Mouse (Mus musculus): Measurements from ENCODE around the gene Ccdc13. TPM values are rescaled to one million over a fixed set of nuclear protein-coding genes. Genes with fewer than 3 reads are reported as not detected.

The Ccdc13 gene
- polyA plus RNA-seq, 1 experiment from 2014 or later: 4.2 TPM

- Histone ChIP-seq H3K4me3 (replicated peaks; ENCODE audit: low read length) (no peak overlapping the region), H3K9ac (replicated peaks; ENCODE audit: low read depth, low read length) (no peak overlapping the region), H3K4me1 (replicated peaks; ENCODE audit: control insufficient read depth, insufficient read depth, low read length) (no peaks in the 10 kb centered on the region), H3K9me3 (ENCODE audit: control insufficient read depth, low read length) (no peaks in the 10 kb centered on the region), H3K36me3 (ENCODE audit: control insufficient read depth, insufficient read depth) (no peaks in the 10 kb centered on the region), H3K27me3 (replicated peaks; ENCODE audit: control insufficient read depth, insufficient read depth, low read length) (no peaks in the 10 kb centered on the region), H3K27ac (ENCODE audit: low read length) (no peak overlapping the region), H3K4me2 (ENCODE audit: low read length) (no peak overlapping the region)
- 0 out of 2 replicates have a peak, but pooled peaks have one; percentile 44 for ATAC-seq
- 86% methylated on average over 6 of the region's 6 CpGs for WGBS
These were observed 8.9 kb downstream of the Ccdc13 start for GRCm38 (mm10) chr9:121830243-121830955.

DNA sequence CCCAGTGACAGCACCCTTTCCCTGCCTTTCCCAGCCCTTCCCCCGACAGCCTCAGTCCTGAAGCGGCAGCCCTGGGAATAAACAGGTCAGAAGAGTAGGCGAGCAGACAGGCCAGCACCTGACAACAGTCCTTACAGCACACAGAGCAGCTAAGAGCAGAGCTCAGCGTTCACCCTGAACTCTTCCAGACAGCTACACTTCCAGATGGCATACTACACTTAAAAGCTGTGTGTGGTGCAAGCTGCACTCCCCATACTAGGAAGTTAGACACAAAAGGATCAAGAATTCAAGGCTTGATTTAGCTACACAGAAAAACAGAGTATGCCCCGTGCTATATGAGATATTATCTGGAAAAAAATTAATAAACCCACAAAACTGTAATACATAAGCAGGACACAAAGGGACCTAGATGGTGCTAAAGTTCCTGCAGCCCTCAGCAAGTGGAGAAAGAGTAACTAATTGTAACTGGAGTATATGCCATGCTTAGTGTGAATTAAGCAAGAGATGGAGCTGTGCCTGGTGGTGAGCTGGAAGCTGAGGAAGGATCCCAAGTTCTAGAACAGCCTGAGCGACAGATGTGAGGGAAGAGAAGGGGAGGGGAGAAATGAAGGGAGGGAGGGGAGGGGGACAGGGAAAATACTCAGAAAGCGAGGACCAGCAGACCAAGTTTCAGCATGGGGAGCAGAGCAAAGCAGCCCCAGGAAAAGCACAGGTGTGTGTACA lies 9.8 kb downstream of the Ccdc13 start:
- no peak for ATAC-seq
- Histone ChIP-seq H3K4me2 (ENCODE audit: low read length) (no peak overlapping the region), H3K36me3 (ENCODE audit: control insufficient read depth, insufficient read depth) (no peaks in the 10 kb centered on the region), H3K27ac (ENCODE audit: low read length) (no peak overlapping the region), H3K9me3 (ENCODE audit: control insufficient read depth, low read length) (no peaks in the 10 kb centered on the region), H3K4me3 (replicated peaks; ENCODE audit: low read length) (no peak overlapping the region), H3K4me1 (replicated peaks; ENCODE audit: control insufficient read depth, insufficient read depth, low read length) (no peaks in the 10 kb centered on the region), H3K9ac (replicated peaks; ENCODE audit: low read depth, low read length) (no peak overlapping the region), H3K27me3 (replicated peaks; ENCODE audit: control insufficient read depth, insufficient read depth, low read length) (no peaks in the 10 kb centered on the region)
- 67% methylated on average over 7 of the region's 7 CpGs for WGBS

DNA sequence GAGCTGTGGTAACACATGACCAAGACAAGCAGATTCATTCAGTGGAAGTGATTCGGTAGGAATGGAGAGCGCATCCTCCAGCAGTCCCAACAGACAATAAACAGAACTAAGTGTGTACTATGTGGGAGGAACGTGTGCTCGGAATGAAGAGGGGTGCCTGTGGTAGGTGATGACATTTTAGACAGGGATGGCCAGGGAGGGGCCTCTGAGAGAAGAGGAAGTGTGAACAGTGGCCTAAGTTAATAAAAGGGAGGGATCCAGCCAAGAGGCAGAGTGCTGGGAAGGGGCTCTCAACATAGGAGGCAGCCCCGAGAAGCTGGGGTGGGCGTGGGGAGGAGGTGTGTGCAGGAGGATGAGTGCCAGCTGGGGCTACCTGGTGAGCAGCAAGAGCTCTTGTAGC lies 10.9 kb downstream of the Ccdc13 start:
- peaks cover 7% of the 10 kb centered on the region for H3K4me1 ChIP-seq (replicated peaks; ENCODE audit: control insufficient read depth, insufficient read depth, low read length)
- 87% methylated on average over 6 of the region's 6 CpGs for WGBS
- H3K4me2 ChIP-seq (ENCODE audit: low read length): no peak overlapping the region
- H3K27me3 ChIP-seq (replicated peaks; ENCODE audit: control insufficient read depth, insufficient read depth, low read length): no peaks in the 10 kb centered on the region
- no peaks in the 10 kb centered on the region for H3K9me3 ChIP-seq (ENCODE audit: control insufficient read depth, low read length)
- H3K4me3 ChIP-seq (replicated peaks; ENCODE audit: low read length): no peak overlapping the region
- H3K36me3 ChIP-seq (ENCODE audit: control insufficient read depth, insufficient read depth): no peaks in the 10 kb centered on the region
- no peak overlapping the region for H3K27ac ChIP-seq (ENCODE audit: low read length)
- no peak overlapping the region for H3K9ac ChIP-seq (replicated peaks; ENCODE audit: low read depth, low read length)
- ATAC-seq: no peak

DNA sequence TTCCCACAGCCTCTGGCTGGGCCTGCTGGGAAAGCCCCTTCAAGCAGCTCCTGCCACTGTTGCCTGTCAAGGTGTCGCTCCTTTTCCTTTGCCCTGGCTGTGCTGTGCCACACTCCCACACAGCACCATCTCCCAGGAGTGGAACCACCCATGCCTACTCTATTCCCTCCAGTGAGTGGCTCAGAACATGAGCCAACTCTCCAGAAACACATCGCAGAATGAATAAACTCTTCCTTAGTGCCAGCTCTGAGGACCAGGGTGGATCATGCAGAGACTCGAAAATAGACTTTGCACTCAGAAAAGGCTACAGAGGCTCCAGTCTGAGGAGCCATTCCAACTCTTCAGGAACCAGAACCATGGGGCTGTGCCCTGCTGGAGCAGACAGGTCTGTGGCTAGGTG lies 12.9 kb downstream of the Ccdc13 start:
- H3K9me3 ChIP-seq (ENCODE audit: control insufficient read depth, low read length): no peaks in the 10 kb centered on the region
- no peaks in the 10 kb centered on the region for H3K27me3 ChIP-seq (replicated peaks; ENCODE audit: control insufficient read depth, insufficient read depth, low read length)
- 92% methylated on average over 3 of the region's 3 CpGs for WGBS
- H3K4me2 ChIP-seq (ENCODE audit: low read length): no peak overlapping the region
- no peaks in the 10 kb centered on the region for H3K36me3 ChIP-seq (ENCODE audit: control insufficient read depth, insufficient read depth)
- H3K27ac ChIP-seq (ENCODE audit: low read length): no peak overlapping the region
- ATAC-seq: no peak
- peaks cover 17% of the 10 kb centered on the region for H3K4me1 ChIP-seq (replicated peaks; ENCODE audit: control insufficient read depth, insufficient read depth, low read length)
- no peak overlapping the region for H3K4me3 ChIP-seq (replicated peaks; ENCODE audit: low read length)
- H3K9ac ChIP-seq (replicated peaks; ENCODE audit: low read depth, low read length): no peak overlapping the region

- ATAC-seq: peak; percentile 37; the same call in 1 of the 2 replicates
- Histone ChIP-seq H3K27ac (ENCODE audit: low read length) (no peak overlapping the region), H3K4me3 (replicated peaks; ENCODE audit: low read length) (no peak overlapping the region)
These were observed 15.3 kb downstream of the Ccdc13 start for GRCm38 (mm10) chr9:121823991-121824390.

GRCm38 (mm10) chr9:121823051-121823450 lies 16.2 kb downstream of the Ccdc13 start:
- Histone ChIP-seq H3K9me3 (ENCODE audit: control insufficient read depth, low read length) (no peaks in the 10 kb centered on the region), H3K27ac (ENCODE audit: low read length) (peak overlapping the region; percentile 81), H3K4me3 (replicated peaks; ENCODE audit: low read length) (no peak overlapping the region), H3K9ac (replicated peaks; ENCODE audit: low read depth, low read length) (no peak overlapping the region), H3K4me1 (replicated peaks; ENCODE audit: control insufficient read depth, insufficient read depth, low read length) (peaks cover 27% of the 10 kb centered on the region), H3K36me3 (ENCODE audit: control insufficient read depth, insufficient read depth) (no peaks in the 10 kb centered on the region), H3K4me2 (ENCODE audit: low read length) (no peak overlapping the region), H3K27me3 (replicated peaks; ENCODE audit: control insufficient read depth, insufficient read depth, low read length) (no peaks in the 10 kb centered on the region)
- no peak for ATAC-seq
- 91% methylated on average over 1 of the region's 1 CpGs for WGBS

More at GRCm38 (mm10) chr9:121823991-121824390, 15.3 kb downstream of the Ccdc13 start:
- H3K9me3 ChIP-seq (ENCODE audit: control insufficient read depth, low read length): no peaks in the 10 kb centered on the region
- H3K9ac ChIP-seq (replicated peaks; ENCODE audit: low read depth, low read length): no peak overlapping the region
- no peak overlapping the region for H3K4me2 ChIP-seq (ENCODE audit: low read length)
- H3K36me3 ChIP-seq (ENCODE audit: control insufficient read depth, insufficient read depth): no peaks in the 10 kb centered on the region
- WGBS: 38% methylated on average over 7 of the region's 7 CpGs
- no peaks in the 10 kb centered on the region for H3K27me3 ChIP-seq (replicated peaks; ENCODE audit: control insufficient read depth, insufficient read depth, low read length)
- peaks cover 27% of the 10 kb centered on the region for H3K4me1 ChIP-seq (replicated peaks; ENCODE audit: control insufficient read depth, insufficient read depth, low read length)

- Histone ChIP-seq H3K4me3 (replicated peaks; ENCODE audit: low read length) (no peak overlapping the region), H3K4me1 (replicated peaks; ENCODE audit: control insufficient read depth, insufficient read depth, low read length) (peaks cover 27% of the 10 kb centered on the region), H3K9me3 (ENCODE audit: control insufficient read depth, low read length) (no peaks in the 10 kb centered on the region), H3K27ac (ENCODE audit: low read length) (peak overlapping the region; percentile 81), H3K9ac (replicated peaks; ENCODE audit: low read depth, low read length) (no peak overlapping the region), H3K4me2 (ENCODE audit: low read length) (no peak overlapping the region), H3K27me3 (replicated peaks; ENCODE audit: control insufficient read depth, insufficient read depth, low read length) (no peaks in the 10 kb centered on the region), H3K36me3 (ENCODE audit: control insufficient read depth, insufficient read depth) (no peaks in the 10 kb centered on the region)
- WGBS: 23% methylated on average over 6 of the region's 6 CpGs
- peak; percentile 93 for ATAC-seq
These were observed 16.7 kb downstream of the Ccdc13 start for GRCm38 (mm10) chr9:121822585-121822991.

DNA sequence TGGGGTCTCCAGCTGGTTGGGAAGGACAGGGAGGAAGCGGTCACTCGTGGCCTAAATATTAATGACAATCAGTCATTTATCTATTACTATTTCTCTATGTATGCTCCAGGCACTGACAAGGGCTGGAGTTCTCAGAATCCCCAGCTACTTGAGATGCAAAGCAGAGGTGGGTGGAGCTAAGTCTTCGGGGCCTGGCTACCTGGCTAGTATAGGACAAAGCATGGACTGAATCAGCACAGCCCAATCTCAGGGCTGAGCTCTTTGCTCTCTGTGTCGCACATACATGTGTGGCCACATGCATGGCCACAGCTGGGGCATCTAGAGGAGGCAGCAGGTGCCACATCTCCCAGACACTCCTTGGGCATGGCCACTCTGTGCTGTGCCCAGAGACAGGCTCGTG lies 18.5 kb downstream of the Ccdc13 start:
- Histone ChIP-seq H3K9ac (replicated peaks; ENCODE audit: low read depth, low read length) (no peak overlapping the region), H3K4me2 (ENCODE audit: low read length) (no peak overlapping the region), H3K9me3 (ENCODE audit: control insufficient read depth, low read length) (no peaks in the 10 kb centered on the region), H3K36me3 (ENCODE audit: control insufficient read depth, insufficient read depth) (no peaks in the 10 kb centered on the region), H3K4me1 (replicated peaks; ENCODE audit: control insufficient read depth, insufficient read depth, low read length) (peaks cover 27% of the 10 kb centered on the region), H3K27me3 (replicated peaks; ENCODE audit: control insufficient read depth, insufficient read depth, low read length) (no peaks in the 10 kb centered on the region), H3K4me3 (replicated peaks; ENCODE audit: low read length) (no peak overlapping the region), H3K27ac (ENCODE audit: low read length) (no peak overlapping the region)
- no peak for ATAC-seq
- WGBS: 71% methylated on average over 5 of the region's 5 CpGs

- Histone ChIP-seq H3K4me1 (replicated peaks; ENCODE audit: control insufficient read depth, insufficient read depth, low read length) (peaks cover 27% of the 10 kb centered on the region), H3K27ac (ENCODE audit: low read length) (peak overlapping the region; percentile 29; the same call in 1 of the 2 replicates), H3K36me3 (ENCODE audit: control insufficient read depth, insufficient read depth) (no peaks in the 10 kb centered on the region)
These were observed 19.3 kb downstream of the Ccdc13 start for GRCm38 (mm10) chr9:121819771-121820471.

More at GRCm38 (mm10) chr9:121819771-121820471, 19.3 kb downstream of the Ccdc13 start:
- ATAC-seq: no peak
- H3K4me2 ChIP-seq (ENCODE audit: low read length): no peak overlapping the region
- H3K9ac ChIP-seq (replicated peaks; ENCODE audit: low read depth, low read length): no peak overlapping the region
- H3K4me3 ChIP-seq (replicated peaks; ENCODE audit: low read length): no peak overlapping the region
- 36% methylated on average over 7 of the region's 7 CpGs for WGBS
- no peaks in the 10 kb centered on the region for H3K9me3 ChIP-seq (ENCODE audit: control insufficient read depth, low read length)
- H3K27me3 ChIP-seq (replicated peaks; ENCODE audit: control insufficient read depth, insufficient read depth, low read length): no peaks in the 10 kb centered on the region
